Mouse (Mus musculus): ENCODE measurements at regions not wholly inside any gene's neighbourhood (a gene's known extent, or its start where the extent isn't known, plus 50 kb on each side); places are given as distances from the start of the nearest gene placed in this dataset.

DNA sequence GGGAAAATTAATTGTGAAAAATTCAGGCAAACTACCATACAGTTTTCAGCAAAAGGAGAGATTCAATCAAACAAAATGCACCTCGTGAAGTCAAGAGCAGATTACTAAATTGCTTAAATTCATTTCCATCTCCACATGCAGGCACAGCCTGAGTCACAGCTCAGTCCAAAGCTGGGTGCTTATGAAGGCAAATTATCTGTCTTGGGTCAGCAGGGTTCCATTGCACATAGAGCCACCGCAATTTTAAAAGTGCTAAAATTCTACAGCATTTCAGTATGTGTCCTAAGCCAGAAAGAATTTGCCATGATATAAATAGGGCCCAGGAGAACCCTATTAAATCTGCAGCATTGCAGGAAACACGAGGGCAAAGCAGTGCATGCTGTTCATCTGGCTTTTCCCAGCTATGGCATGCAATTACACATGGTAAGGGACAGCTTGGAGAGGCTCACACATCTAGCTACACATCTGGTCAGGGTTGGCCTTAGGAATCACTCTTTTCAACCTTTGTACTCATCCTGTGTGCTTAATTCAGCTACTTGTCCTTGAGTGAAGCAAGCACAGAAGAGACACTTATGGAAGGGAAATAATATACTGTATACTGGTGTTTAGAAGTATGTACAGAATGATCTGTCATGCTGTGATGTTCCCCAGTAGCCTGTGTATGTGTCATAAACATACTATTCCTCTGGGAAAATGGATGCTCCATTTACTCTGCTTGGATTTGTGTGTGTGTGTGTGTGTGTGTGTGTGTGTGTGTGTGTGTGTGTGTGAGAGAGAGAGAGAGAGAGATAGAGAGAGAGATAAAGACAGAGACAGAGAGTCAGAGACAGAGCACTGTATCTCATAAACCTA, 271.0 kb upstream of the Myo3a start:
- no peak for TF ChIP-seq CTCF (IDR thresholded peaks at IDR 0.05; ENCODE audit: low read depth)
- no peak for TF ChIP-seq EP300 (IDR thresholded peaks at IDR 0.05; ENCODE audit: low read depth)

Data from liver, embryonic 14.5 days (tissue).